Mouse (Mus musculus): ENCODE results near the gene Rpl13a.

DNA sequence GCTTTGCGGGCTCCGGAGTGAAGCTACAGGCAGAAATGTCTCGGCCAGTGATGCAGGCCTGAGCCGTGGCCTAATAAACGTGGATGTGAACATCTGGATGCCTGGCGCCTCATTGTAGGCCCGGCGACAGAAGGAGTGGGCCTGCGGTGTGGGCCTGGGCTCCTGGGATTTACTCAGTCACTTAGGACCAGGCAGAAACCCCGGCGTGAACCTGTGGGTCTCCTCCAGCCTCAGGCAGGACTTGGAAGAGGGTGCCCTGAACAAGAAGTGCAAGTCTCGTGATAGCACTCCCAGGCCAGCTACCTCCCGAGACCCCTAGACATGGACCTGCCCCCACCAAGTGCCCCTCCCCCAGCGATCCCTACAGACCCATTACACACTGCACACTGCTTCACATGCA is 51.2 kb downstream of the Rpl13a start:
- TF ChIP-seq CTCF (IDR thresholded peaks at IDR 0.05; ENCODE audit: low read depth) (no peak), EP300 (IDR thresholded peaks at IDR 0.05; ENCODE audit: low read depth) (no peak)

Data from heart, postnatal 0 days (tissue).